Mouse (Mus musculus) midbrain, embryonic 15.5 days (tissue): ENCODE measurements around the gene Tap1. TPM values are rescaled to one million over a fixed set of nuclear protein-coding genes. Genes with fewer than 3 reads are reported as not detected.
"Not testable (repeated sequence)": the region's sequence is repeated elsewhere in the genome, so short reads cannot be mapped to it uniquely, and the experiment has no call there.

Source experiments
- ATAC-seq: fragments of 200-750 bp; cut with Nextera tagmentation; replicated peaks from 2 replicates; pipeline ENCODE4 v1.8.0; 2017; ENCODE audit warnings: moderate TSS enrichment
- H3K27ac ChIP-seq: fragments of 300-500 bp; sonication (generic); 2 replicates; pipeline ENCODE4 v1.5.1; 2015; ENCODE audit warnings: mild to moderate bottlenecking, inconsistent platforms
- H3K27me3 ChIP-seq: fragments of 300-500 bp; sonication (generic); replicated peaks from 2 replicates; pipeline ENCODE4 v1.6.1; 2015; ENCODE audit warnings: inconsistent platforms
- H3K36me3 ChIP-seq: fragments of 300-500 bp; sonication (generic); replicated peaks from 2 replicates; pipeline ENCODE4 v1.6.1; 2015; ENCODE audit warnings: inconsistent platforms
- H3K4me1 ChIP-seq: fragments of 300-500 bp; sonication (generic); 2 replicates; pipeline ENCODE4 v1.6.1; 2015; ENCODE audit warnings: inconsistent platforms
- H3K4me2 ChIP-seq: fragments of 300-500 bp; sonication (generic); 2 replicates; pipeline ENCODE4 v1.6.1; 2015; ENCODE audit warnings: inconsistent platforms, mild to moderate bottlenecking, moderate library complexity
- H3K4me3 ChIP-seq: fragments of 300-500 bp; sonication (generic); 2 replicates; pipeline ENCODE4 v1.5.1; 2015; ENCODE audit warnings: mild to moderate bottlenecking, inconsistent platforms
- H3K9ac ChIP-seq: fragments of 300-500 bp; sonication (generic); 2 replicates; pipeline ENCODE4 v1.6.1; 2015; ENCODE audit warnings: mild to moderate bottlenecking, inconsistent platforms
- H3K9me3 ChIP-seq: fragments of 300-500 bp; sonication (generic); 2 replicates; pipeline ENCODE4 v1.6.1; 2016; ENCODE audit warnings: inconsistent platforms
- WGBS: fragments of 180-500 bp; shearing (Covaris S2); methylation state at CpG from one replicate; pipeline ENCODE4 v1.1.7; 2015; ENCODE audit warnings: mixed read lengths; 5-methylcytosine and 5-hydroxymethylcytosine counted together
- polyA plus RNA-seq: library from polyadenylated mRNA; unstranded; fragments of >200 nt; fragmentation: Nextera tagmentation; extraction: Ambion mirVana; gene quantifications from 2 replicates; pipeline ENCODE4 v1.2.1, GENCODE M21; 2015

The Tap1 gene
- polyA plus RNA-seq = 2.3 and 3.1 TPM in 2 replicates

DNA sequence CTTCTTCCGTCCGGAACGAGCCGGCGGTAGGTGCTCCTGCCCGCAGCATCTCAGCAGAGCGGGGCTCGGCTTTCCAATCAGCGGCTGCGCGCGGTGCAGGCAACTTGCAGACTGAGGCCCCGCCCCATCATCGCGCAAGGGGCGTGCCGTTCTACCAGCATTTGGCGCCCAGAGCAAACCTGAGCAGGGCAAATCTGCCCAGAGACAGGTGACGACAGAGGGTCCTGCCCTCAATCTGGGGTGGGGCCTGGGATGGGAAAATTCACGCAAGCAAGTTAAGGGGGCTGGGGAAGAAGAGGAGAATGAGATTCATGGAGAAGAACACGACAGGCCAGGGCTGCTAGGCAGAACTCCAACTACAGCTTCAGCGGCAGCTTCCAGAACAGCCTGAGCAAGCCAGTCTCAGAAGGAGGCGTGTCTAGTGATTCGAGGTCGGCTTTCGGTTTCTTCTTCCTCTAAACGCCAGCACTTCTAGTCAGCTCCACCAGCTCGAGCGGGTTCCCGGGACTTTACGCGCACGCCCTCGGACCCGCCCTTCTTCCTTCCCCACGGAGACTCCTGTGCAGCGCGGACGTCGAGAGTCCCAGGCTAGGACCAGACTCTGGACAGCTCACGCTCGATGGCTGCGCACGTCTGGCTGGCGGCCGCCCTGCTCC lies at the start of gene Tap1, which contains the start of gene Psmb9:
Gene Tap1 (plus strand): TSS at position 293 of the 656 bp plus-strand sequence.
Gene Psmb9 (minus strand): TSS at position 504 of the 656 bp plus-strand sequence.
- H3K9me3 ChIP-seq = no peaks in the 10 kb centered on the region
- H3K27ac ChIP-seq = no peak within 1 kb of the TSS
- 0% methylated on average over 46 of the region's 46 CpGs for WGBS
- peak; percentile 95 for ATAC-seq
- no peaks in the 10 kb centered on the region for H3K36me3 ChIP-seq
- peak within 1 kb of the TSS; percentile 36 for H3K9ac ChIP-seq
- peaks cover 17% of the 10 kb centered on the region for H3K4me1 ChIP-seq
- peak within 1 kb of the TSS; percentile 73 for H3K4me2 ChIP-seq
- H3K4me3 ChIP-seq = peak within 1 kb of the TSS; percentile 42
- H3K27me3 ChIP-seq = peaks cover 61% of the 10 kb centered on the region

DNA sequence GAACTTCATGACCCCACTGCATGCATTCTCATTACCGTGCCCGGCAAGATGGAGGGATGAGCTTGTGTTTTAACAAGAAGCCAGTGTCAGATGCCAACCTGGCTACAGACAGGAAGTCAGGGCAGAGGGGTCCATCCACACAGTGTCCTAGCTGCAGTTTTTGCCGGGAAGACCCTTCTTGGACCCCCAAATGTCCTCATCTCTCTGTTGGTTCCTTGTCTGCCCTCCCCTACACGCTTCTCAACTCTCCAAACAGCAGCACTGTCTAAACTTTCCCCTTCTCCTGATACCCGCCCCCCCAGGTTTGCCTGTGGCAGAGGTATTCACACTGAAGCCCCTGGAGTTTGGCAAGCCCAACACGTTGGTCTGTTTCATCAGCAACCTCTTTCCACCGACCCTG lies 49.8 kb upstream of the Tap1 start:
- H3K9ac ChIP-seq = no peak overlapping the region
- no peak overlapping the region for H3K27ac ChIP-seq
- H3K9me3 ChIP-seq = no peaks in the 10 kb centered on the region
- H3K4me1 ChIP-seq = peaks cover 11% of the 10 kb centered on the region
- H3K4me2 ChIP-seq = no peak overlapping the region
- ATAC-seq = no peak
- H3K4me3 ChIP-seq = no peak overlapping the region
- H3K36me3 ChIP-seq = no peaks in the 10 kb centered on the region
- peaks cover 44% of the 10 kb centered on the region for H3K27me3 ChIP-seq
- 76% methylated on average over 7 of the region's 7 CpGs for WGBS

DNA sequence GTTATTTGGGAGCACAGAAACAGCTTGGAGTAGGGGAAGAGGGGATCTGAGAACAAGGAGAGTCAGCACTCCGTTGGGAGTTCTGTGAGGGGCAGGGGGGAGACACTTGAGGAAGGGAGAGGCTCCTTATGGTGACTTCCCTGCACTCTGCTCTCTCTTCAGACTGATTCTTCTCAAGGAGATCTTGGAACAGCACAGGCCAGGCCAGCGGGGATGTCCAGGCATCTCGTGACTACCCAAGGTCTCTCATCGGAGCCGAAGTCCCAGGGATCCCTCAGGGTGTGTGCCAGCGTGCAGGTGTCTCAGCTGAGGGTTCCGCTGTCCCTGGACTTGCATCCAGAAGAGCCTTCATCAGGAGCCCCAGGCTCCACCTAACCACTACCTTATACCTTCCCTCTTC lies 48.7 kb upstream of the Tap1 start:
- Histone ChIP-seq H3K9me3 (no peaks in the 10 kb centered on the region), H3K27me3 (peaks cover 44% of the 10 kb centered on the region), H3K4me1 (peaks cover 11% of the 10 kb centered on the region), H3K27ac (no peak overlapping the region), H3K4me2 (no peak overlapping the region), H3K4me3 (no peak overlapping the region), H3K36me3 (no peaks in the 10 kb centered on the region), H3K9ac (no peak overlapping the region)
- WGBS = 82% methylated on average over 7 of the region's 7 CpGs
- ATAC-seq = no peak

DNA sequence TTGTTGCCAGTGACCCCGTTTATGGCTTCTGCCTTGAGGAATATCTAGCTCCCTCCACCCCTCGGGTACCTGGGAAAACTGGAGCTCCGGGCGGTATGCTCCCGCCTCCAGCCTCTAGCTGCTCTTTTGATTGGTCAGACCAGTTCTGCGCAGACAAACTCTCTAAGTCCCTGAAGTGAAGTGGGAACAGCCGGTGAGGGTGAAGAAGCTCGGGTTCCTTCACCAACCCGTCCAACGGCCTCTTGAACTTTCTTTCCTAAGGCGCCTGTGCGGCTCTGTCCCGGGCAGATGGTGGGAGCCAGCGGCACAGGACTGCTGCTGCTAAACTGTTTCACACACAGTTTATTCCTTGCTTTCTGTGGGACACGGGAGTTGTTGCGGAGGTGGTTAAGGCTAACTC lies 47.9 kb upstream of the Tap1 start:
- H3K36me3 ChIP-seq = no peaks in the 10 kb centered on the region
- WGBS = 1% methylated on average over 16 of the region's 16 CpGs
- no peak overlapping the region for H3K9ac ChIP-seq
- H3K4me3 ChIP-seq = peak overlapping the region; percentile 20
- peaks cover 11% of the 10 kb centered on the region for H3K4me1 ChIP-seq
- H3K27ac ChIP-seq = no peak overlapping the region
- no peaks in the 10 kb centered on the region for H3K9me3 ChIP-seq
- no peak for ATAC-seq
- H3K4me2 ChIP-seq = peak overlapping the region; percentile 44
- peaks cover 44% of the 10 kb centered on the region for H3K27me3 ChIP-seq

DNA sequence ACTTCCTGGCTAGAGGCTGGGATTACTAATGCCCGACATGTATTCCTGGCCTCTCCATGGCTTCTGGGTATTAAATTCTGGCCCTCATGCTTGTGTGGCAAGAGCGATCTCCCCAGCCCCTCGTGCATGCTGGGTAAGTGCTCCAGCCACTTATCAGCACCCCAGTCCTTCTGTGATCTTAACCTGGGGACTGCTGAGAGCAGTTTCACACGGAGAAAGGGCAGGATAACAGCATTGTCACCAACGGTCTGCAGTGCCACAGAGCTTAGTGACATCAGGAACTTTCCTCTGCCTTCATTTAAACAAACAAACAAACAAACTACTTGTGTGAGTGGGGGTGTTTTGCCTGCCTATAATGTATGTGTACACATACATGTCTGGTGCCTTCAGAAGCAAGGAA lies 47.1 kb upstream of the Tap1 start:
- 15% methylated on average over 5 of the region's 5 CpGs for WGBS
- no peak overlapping the region for H3K4me3 ChIP-seq
- no peaks in the 10 kb centered on the region for H3K36me3 ChIP-seq
- H3K27ac ChIP-seq = no peak overlapping the region
- H3K4me1 ChIP-seq = peaks cover 11% of the 10 kb centered on the region
- H3K27me3 ChIP-seq = peaks cover 44% of the 10 kb centered on the region
- H3K4me2 ChIP-seq = no peak overlapping the region
- no peaks in the 10 kb centered on the region for H3K9me3 ChIP-seq
- no peak for ATAC-seq
- no peak overlapping the region for H3K9ac ChIP-seq

GRCm38 (mm10) chr17:34141448-34141847 lies 45.9 kb upstream of the Tap1 start:
- Histone ChIP-seq H3K9me3 (no peaks in the 10 kb centered on the region), H3K36me3 (no peaks in the 10 kb centered on the region), H3K27me3 (peaks cover 40% of the 10 kb centered on the region), H3K27ac (no peak overlapping the region), H3K4me1 (peaks cover 6% of the 10 kb centered on the region), H3K4me2 (no peak overlapping the region), H3K9ac (no peak overlapping the region), H3K4me3 (no peak overlapping the region)
- ATAC-seq = no peak
- WGBS = 64% methylated on average over 4 of the region's 4 CpGs

DNA sequence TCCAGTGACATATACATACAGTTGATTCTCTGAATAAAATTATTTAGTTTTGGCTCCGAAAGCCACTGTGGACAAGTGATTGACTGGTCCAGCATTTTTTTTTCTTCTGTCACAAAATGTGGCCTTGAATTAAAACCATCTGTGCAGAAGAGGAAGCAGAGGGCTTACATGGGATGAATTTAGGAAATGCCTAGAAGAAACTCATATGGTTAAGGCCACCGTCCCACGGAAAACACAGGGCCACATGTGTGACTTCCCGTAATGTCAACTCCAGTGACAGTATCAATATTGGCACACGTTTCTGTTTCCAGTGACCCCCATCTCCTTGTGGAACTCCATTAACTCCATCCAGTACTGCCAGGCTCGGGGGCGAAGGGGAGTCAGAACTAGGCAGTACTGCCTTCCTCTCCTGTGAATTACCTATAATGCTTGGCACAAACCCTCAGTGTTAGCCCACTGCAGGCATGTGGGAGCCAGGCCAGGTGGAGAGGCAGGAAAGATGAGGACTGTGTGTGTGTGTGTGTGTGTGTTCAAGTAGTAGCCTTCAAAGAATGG lies 44.8 kb upstream of the Tap1 start:
- H3K9ac ChIP-seq = no peak overlapping the region
- 84% methylated on average over 7 of the region's 7 CpGs for WGBS
- H3K4me2 ChIP-seq = no peak overlapping the region
- peaks cover 36% of the 10 kb centered on the region for H3K27me3 ChIP-seq
- no peaks in the 10 kb centered on the region for H3K9me3 ChIP-seq
- ATAC-seq = no peak
- no peaks in the 10 kb centered on the region for H3K36me3 ChIP-seq
- H3K27ac ChIP-seq = no peak overlapping the region
- no peak overlapping the region for H3K4me3 ChIP-seq
- peaks cover 6% of the 10 kb centered on the region for H3K4me1 ChIP-seq

GRCm38 (mm10) chr17:34143033-34143432 lies 44.3 kb upstream of the Tap1 start, which contains the start of gene H2-DMb2:
Gene H2-DMb2 (plus strand): TSS chr17:34143307.
- H3K9ac ChIP-seq = no peak within 1 kb of the TSS
- no peak within 1 kb of the TSS for H3K4me3 ChIP-seq
- no peaks in the 10 kb centered on the region for H3K9me3 ChIP-seq
- ATAC-seq = no peak
- peaks cover 6% of the 10 kb centered on the region for H3K4me1 ChIP-seq
- H3K27ac ChIP-seq = no peak within 1 kb of the TSS
- H3K27me3 ChIP-seq = peaks cover 31% of the 10 kb centered on the region
- H3K4me2 ChIP-seq = no peak within 1 kb of the TSS
- H3K36me3 ChIP-seq = no peaks in the 10 kb centered on the region
- 20% methylated on average over 7 of the region's 7 CpGs for WGBS

DNA sequence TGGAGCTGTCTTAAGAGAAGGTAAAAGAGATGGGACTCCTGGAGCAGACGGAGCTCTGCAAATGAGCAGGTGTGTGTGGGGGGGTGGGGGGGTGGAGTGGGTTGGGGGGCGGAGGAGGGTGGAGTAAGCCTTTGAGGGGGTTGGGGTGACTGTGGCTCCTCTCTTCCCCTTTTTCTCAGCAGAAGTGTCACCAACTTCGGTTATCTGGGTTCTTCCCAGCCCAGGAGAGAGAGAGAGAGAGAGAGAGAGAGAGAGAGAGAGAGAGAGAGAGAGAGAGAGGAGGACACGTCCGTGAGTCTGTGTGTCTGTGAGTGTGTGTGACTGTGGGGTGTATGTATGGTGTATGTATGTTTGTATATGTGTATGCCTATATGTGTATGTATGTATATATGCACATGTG lies 43.9 kb upstream of the Tap1 start:
- H3K4me2 ChIP-seq = no peak overlapping the region
- WGBS = 73% methylated on average over 5 of the region's 5 CpGs
- ATAC-seq = no peak
- peaks cover 27% of the 10 kb centered on the region for H3K27me3 ChIP-seq
- H3K9me3 ChIP-seq = no peaks in the 10 kb centered on the region
- H3K4me3 ChIP-seq = no peak overlapping the region
- no peak overlapping the region for H3K9ac ChIP-seq
- no peaks in the 10 kb centered on the region for H3K36me3 ChIP-seq
- H3K4me1 ChIP-seq = peaks cover 6% of the 10 kb centered on the region
- no peak overlapping the region for H3K27ac ChIP-seq

- not testable (repeated sequence) for H3K4me3 ChIP-seq, H3K9me3 ChIP-seq, H3K27ac ChIP-seq, H3K4me2 ChIP-seq, H3K36me3 ChIP-seq, H3K4me1 ChIP-seq, H3K9ac ChIP-seq, ATAC-seq
- 91% methylated on average over 4 of the region's 4 CpGs for WGBS
- H3K27me3 ChIP-seq = peaks cover 20% of the 10 kb centered on the region
These were observed 43.1 kb upstream of the Tap1 start for GRCm38 (mm10) chr17:34144221-34144620.

- Histone ChIP-seq H3K9ac (no peak overlapping the region), H3K36me3 (no peaks in the 10 kb centered on the region), H3K4me2 (no peak overlapping the region), H3K27ac (no peak overlapping the region), H3K9me3 (no peaks in the 10 kb centered on the region), H3K4me3 (no peak overlapping the region), H3K4me1 (no peaks in the 10 kb centered on the region; the same call in 1 of the 2 replicates), H3K27me3 (peaks cover 14% of the 10 kb centered on the region)
- no peak for ATAC-seq
- WGBS = 68% methylated on average over 3 of the region's 3 CpGs
These were observed 42.4 kb upstream of the Tap1 start for GRCm38 (mm10) chr17:34144960-34145371.

DNA sequence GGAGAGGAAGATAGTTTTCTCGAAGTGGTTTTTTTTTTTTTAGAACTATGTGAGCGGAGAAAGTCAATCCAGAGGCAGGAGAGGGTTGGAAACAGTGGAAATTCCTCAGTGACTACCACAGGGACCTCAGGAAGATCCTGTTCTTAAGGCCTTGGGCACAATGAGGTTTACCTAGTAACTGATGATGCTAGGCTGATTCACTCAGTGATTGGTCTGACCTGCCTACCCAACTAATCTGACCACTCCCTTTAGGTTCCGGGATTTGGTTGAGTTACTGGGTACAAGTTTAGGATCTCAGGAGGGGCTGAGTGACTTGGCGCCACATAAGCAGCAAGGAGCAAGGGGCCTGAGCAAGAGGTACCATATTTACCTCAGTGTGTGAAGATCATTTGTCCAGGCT lies 34.4 kb upstream of the Tap1 start, which contains the start of gene H2-DMb1:
Gene H2-DMb1 (plus strand): TSS at position 150 of the 400 bp plus-strand sequence.
- no peaks in the 10 kb centered on the region for H3K27me3 ChIP-seq
- no peak within 1 kb of the TSS for H3K9ac ChIP-seq
- H3K9me3 ChIP-seq = no peaks in the 10 kb centered on the region
- H3K27ac ChIP-seq = no peak within 1 kb of the TSS
- 67% methylated on average over 4 of the region's 4 CpGs for WGBS
- H3K4me3 ChIP-seq = no peak within 1 kb of the TSS
- no peaks in the 10 kb centered on the region for H3K4me1 ChIP-seq
- no peaks in the 10 kb centered on the region for H3K36me3 ChIP-seq
- no peak for ATAC-seq
- no peak within 1 kb of the TSS for H3K4me2 ChIP-seq

DNA sequence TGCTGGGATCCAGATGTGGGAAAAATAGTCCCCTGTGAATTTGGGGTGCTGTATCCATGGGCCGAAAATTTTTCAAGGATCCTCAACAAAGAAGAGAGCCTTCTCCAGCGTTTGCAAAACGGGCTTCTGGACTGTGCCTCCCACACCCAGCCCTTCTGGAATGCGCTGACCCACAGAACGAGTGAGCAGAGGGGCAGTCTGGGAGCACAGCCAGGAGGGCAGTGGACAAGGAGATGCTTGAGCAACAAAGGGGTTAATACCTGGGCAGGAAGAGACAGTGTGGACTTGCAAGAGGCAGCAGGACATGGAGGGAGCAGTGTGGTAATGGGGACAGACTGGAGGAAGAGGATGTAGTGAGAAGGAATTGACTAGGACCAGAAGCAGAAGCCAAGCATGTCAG lies 31.8 kb upstream of the Tap1 start:
- Histone ChIP-seq H3K36me3 (no peaks in the 10 kb centered on the region), H3K27me3 (no peaks in the 10 kb centered on the region), H3K9me3 (no peaks in the 10 kb centered on the region), H3K9ac (no peak overlapping the region), H3K4me1 (no peaks in the 10 kb centered on the region), H3K4me3 (no peak overlapping the region), H3K4me2 (no peak overlapping the region), H3K27ac (no peak overlapping the region)
- WGBS = 65% methylated on average over 5 of the region's 5 CpGs
- no peak for ATAC-seq
